Mouse (Mus musculus): ENCODE results near the gene 1700010I14Rik. TPM values are rescaled to one million over a fixed set of nuclear protein-coding genes. Genes with fewer than 3 reads are reported as not detected.

1700010I14Rik gene
- polyA plus RNA-seq, 1 experiment from 2014 or later: 2.7 TPM

GRCm38 (mm10) chr17:8976745-8977144, 11.4 kb upstream of the 1700010I14Rik start:
- 90% methylated on average over 6 of the region's 6 CpGs for WGBS
- H3K9ac ChIP-seq (replicated peaks): no peak overlapping the region
- H3K27me3 ChIP-seq: no peaks in the 10 kb centered on the region
- H3K4me3 ChIP-seq (replicated peaks): no peak overlapping the region
- H3K9me3 ChIP-seq: no peaks in the 10 kb centered on the region
- H3K27ac ChIP-seq: no peak overlapping the region
- H3K4me1 ChIP-seq (replicated peaks): peaks cover 21% of the 10 kb centered on the region
- H3K36me3 ChIP-seq: peaks cover 50% of the 10 kb centered on the region
- no peak for ATAC-seq
- H3K4me2 ChIP-seq (replicated peaks): no peak overlapping the region

DNA sequence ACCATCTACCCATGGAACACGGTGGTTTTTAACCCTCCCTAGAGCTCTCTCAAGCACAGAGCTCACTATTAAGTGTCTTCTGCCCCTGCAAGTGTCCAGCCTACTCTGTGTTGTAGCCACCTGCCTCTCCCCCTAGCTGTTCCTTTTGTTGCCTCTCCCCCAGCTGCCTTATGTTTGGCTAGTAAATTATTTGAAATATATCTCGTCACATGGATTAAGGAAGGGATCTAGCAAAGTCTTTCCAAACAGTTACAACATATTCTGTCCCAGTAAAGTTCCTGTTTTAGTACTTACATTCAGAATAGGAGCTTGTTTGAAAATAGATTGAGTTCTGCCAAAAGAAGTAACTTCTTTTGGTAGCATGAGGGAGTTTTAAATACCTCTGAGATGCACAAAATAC, 10.9 kb upstream of the 1700010I14Rik start:
- Histone ChIP-seq H3K36me3 (peaks cover 56% of the 10 kb centered on the region), H3K4me3 (replicated peaks) (no peak overlapping the region), H3K9ac (replicated peaks) (no peak overlapping the region), H3K27me3 (no peaks in the 10 kb centered on the region), H3K4me1 (replicated peaks) (peaks cover 16% of the 10 kb centered on the region), H3K27ac (no peak overlapping the region), H3K4me2 (replicated peaks) (no peak overlapping the region), H3K9me3 (no peaks in the 10 kb centered on the region)
- WGBS: 87% methylated on average over 2 of the region's 2 CpGs
- no peak for ATAC-seq

DNA sequence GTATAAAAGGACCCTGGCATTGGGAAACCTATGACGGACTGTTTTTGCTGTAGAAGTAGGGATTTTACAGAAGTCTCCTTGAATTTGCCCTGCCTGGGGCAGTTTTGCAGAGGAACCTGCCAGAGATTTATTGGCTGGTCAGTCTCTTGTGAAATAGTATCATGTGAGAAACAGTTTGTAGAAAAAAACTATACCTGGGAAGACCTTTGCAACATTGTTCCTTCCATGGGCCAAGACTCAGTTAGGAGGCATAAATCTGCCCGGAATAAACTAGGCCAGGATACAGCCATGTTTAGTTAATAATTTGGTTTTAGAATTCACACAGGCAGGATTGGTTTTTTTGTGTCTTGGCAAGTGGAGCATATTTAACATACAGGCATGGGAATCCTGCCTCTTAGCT, 4.6 kb upstream of the 1700010I14Rik start:
- Histone ChIP-seq H3K36me3 (peaks cover 42% of the 10 kb centered on the region), H3K4me3 (replicated peaks) (no peak overlapping the region), H3K9me3 (no peaks in the 10 kb centered on the region), H3K4me2 (replicated peaks) (no peak overlapping the region), H3K4me1 (replicated peaks) (peaks cover 7% of the 10 kb centered on the region), H3K9ac (replicated peaks) (no peak overlapping the region), H3K27me3 (no peaks in the 10 kb centered on the region), H3K27ac (no peak overlapping the region)
- no peak for ATAC-seq
- WGBS: 85% methylated on average over 2 of the region's 2 CpGs

GRCm38 (mm10) chr17:8985714-8986113, 2.4 kb upstream of the 1700010I14Rik start:
- Histone ChIP-seq H3K9me3 (no peaks in the 10 kb centered on the region), H3K27me3 (no peaks in the 10 kb centered on the region), H3K36me3 (peaks cover 27% of the 10 kb centered on the region), H3K4me2 (replicated peaks) (no peak overlapping the region), H3K27ac (no peak overlapping the region), H3K4me3 (replicated peaks) (no peak overlapping the region), H3K9ac (replicated peaks) (no peak overlapping the region), H3K4me1 (replicated peaks) (peaks cover 15% of the 10 kb centered on the region)
- 63% methylated on average over 5 of the region's 5 CpGs for WGBS
- ATAC-seq: no peak

GRCm38 (mm10) chr17:8986551-8986950, 1.6 kb upstream of the 1700010I14Rik start:
- Histone ChIP-seq H3K4me2 (replicated peaks) (no peak overlapping the region), H3K27ac (no peak overlapping the region), H3K36me3 (peaks cover 19% of the 10 kb centered on the region), H3K9ac (replicated peaks) (no peak overlapping the region), H3K9me3 (no peaks in the 10 kb centered on the region), H3K27me3 (no peaks in the 10 kb centered on the region), H3K4me1 (replicated peaks) (peaks cover 21% of the 10 kb centered on the region), H3K4me3 (replicated peaks) (no peak overlapping the region)
- 77% methylated on average over 2 of the region's 2 CpGs for WGBS
- no peak for ATAC-seq

GRCm38 (mm10) chr17:8987369-8987768, 764 bp upstream of the 1700010I14Rik start:
- Histone ChIP-seq H3K27ac (no peak overlapping the region), H3K27me3 (no peaks in the 10 kb centered on the region), H3K9me3 (no peaks in the 10 kb centered on the region), H3K4me1 (replicated peaks) (peaks cover 21% of the 10 kb centered on the region), H3K9ac (replicated peaks) (no peak overlapping the region), H3K36me3 (peaks cover 15% of the 10 kb centered on the region), H3K4me2 (replicated peaks) (no peak overlapping the region), H3K4me3 (replicated peaks) (no peak overlapping the region)
- no peak for ATAC-seq
- WGBS: 83% methylated on average over 5 of the region's 5 CpGs

DNA sequence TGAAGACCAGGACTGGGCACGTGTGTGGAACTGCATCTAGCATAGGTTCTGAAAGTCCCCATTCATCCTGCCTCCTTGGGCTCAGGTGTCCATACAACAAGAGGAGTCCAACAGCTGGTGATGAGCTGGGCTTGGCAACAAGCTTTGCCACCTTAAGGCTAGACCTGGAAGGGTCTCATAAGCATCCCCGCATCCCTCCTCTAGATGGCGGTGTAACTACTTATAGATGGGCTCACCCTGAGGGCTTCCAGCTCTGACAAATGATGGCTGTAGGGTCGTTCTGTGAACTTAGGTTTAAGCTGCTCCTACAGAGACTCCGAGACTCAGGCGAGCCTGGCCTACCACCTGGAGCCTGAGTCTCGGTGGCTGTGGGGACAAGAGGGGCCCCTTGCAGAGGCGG, 3.0 kb downstream of the 1700010I14Rik start:
- H3K9ac ChIP-seq (replicated peaks): no peak overlapping the region
- H3K4me3 ChIP-seq (replicated peaks): no peak overlapping the region
- no peaks in the 10 kb centered on the region for H3K27me3 ChIP-seq
- no peak overlapping the region for H3K27ac ChIP-seq
- H3K36me3 ChIP-seq: peaks cover 26% of the 10 kb centered on the region
- H3K4me2 ChIP-seq (replicated peaks): no peak overlapping the region
- 0 out of 2 replicates have a peak, but pooled peaks have one; percentile 14 for ATAC-seq
- H3K9me3 ChIP-seq: no peaks in the 10 kb centered on the region
- 29% methylated on average over 8 of the region's 8 CpGs for WGBS
- H3K4me1 ChIP-seq (replicated peaks): peaks cover 21% of the 10 kb centered on the region

DNA sequence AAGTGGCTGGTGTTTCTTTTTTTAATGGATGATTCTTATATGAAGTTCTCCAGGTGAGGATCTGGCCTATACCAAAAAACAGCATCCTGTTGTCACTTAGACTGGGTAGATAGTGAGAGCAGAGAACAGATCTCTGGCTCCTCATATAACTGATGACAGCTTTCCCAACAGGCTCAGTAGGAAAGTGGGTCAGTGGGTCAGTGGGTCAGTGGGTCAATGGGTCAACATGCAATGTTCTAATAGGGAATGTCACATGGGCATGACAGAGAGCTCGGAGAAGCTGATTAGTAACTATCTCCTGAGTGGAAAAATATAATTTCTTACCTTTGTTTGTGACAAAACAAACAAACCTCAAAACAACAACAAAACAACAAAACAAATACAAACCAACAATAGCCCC, 7.2 kb downstream of the 1700010I14Rik start:
- H3K36me3 ChIP-seq: peaks cover 31% of the 10 kb centered on the region
- no peak overlapping the region for H3K27ac ChIP-seq
- WGBS: 83% methylated on average over 1 of the region's 1 CpGs
- no peak for ATAC-seq
- peaks cover 6% of the 10 kb centered on the region for H3K4me1 ChIP-seq (replicated peaks)
- H3K9ac ChIP-seq (replicated peaks): no peak overlapping the region
- 0 out of 2 replicates have a peak, but pooled peaks cover 5% of the 10 kb centered on the region for H3K9me3 ChIP-seq
- H3K4me2 ChIP-seq (replicated peaks): no peak overlapping the region
- H3K27me3 ChIP-seq: no peaks in the 10 kb centered on the region
- no peak overlapping the region for H3K4me3 ChIP-seq (replicated peaks)

DNA sequence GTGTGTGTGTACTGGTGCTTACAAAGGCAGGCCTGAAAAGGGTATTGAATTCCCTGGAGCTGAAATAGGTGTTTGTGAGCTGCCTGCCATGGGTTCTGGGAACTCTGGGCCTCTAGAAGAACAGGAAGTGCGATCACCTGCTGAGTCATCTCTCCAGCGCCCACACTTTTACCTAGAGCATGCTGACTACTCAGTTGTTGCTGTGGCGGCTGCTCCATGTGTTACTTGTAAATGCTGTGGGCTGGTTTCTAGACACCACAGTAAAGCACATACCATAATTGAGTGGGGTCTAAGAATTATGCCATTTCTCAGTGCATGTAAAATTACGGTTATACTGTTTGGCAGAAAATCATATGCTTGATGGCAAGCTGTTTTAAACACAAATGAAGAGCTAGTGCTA, 14.3 kb downstream of the 1700010I14Rik start:
- Histone ChIP-seq H3K4me3 (replicated peaks) (no peak overlapping the region), H3K4me1 (replicated peaks) (no peaks in the 10 kb centered on the region), H3K27ac (no peak overlapping the region), H3K9ac (replicated peaks) (no peak overlapping the region), H3K9me3 (0 out of 2 replicates have a peak, but pooled peaks cover 6% of the 10 kb centered on the region), H3K36me3 (peaks cover 7% of the 10 kb centered on the region), H3K27me3 (no peaks in the 10 kb centered on the region), H3K4me2 (replicated peaks) (no peak overlapping the region)
- WGBS: 82% methylated on average over 4 of the region's 4 CpGs
- ATAC-seq: no peak

DNA sequence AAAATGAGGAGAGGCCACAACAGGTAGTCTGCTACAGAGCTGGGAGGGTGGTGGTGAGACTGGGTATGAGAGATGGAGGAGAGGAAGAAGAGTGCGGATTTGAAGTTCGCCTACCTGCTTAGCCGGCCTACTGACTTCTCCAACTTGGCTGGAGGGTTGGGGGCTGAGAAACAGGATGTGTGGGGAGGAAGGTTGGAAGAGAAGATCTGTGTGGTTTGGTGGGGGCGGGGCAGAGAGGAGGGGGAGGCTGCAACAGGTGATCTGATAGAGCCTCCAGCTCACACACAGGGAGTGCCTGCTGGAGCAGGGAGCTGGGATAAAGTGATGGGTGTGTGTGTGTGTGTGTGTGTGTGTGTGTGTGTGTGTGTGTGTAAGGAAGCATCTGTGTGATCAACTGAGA, 16.4 kb downstream of the 1700010I14Rik start:
- ATAC-seq: no peak
- H3K9me3 ChIP-seq: 0 out of 2 replicates have a peak, but pooled peaks cover 6% of the 10 kb centered on the region
- peaks cover 7% of the 10 kb centered on the region for H3K36me3 ChIP-seq
- no peaks in the 10 kb centered on the region for H3K4me1 ChIP-seq (replicated peaks)
- no peak overlapping the region for H3K4me2 ChIP-seq (replicated peaks)
- H3K4me3 ChIP-seq (replicated peaks): no peak overlapping the region
- no peak overlapping the region for H3K9ac ChIP-seq (replicated peaks)
- H3K27me3 ChIP-seq: no peaks in the 10 kb centered on the region
- 92% methylated on average over 4 of the region's 4 CpGs for WGBS
- no peak overlapping the region for H3K27ac ChIP-seq

GRCm38 (mm10) chr17:9023198-9023942, 35.2 kb downstream of the 1700010I14Rik start:
- no peaks in the 10 kb centered on the region for H3K27me3 ChIP-seq
- 25% methylated on average over 14 of the region's 14 CpGs for WGBS
- peak overlapping the region; percentile 66 for H3K27ac ChIP-seq
- H3K9ac ChIP-seq (replicated peaks): no peak overlapping the region
- no peaks in the 10 kb centered on the region for H3K36me3 ChIP-seq
- no peak overlapping the region; the same call in 1 of the 2 replicates for H3K4me3 ChIP-seq (replicated peaks)
- H3K9me3 ChIP-seq: no peaks in the 10 kb centered on the region
- H3K4me2 ChIP-seq (replicated peaks): peak overlapping the region; percentile 36
- peak; percentile 79 for ATAC-seq
- H3K4me1 ChIP-seq (replicated peaks): peaks cover 22% of the 10 kb centered on the region

- H3K4me1 ChIP-seq (replicated peaks): peaks cover 22% of the 10 kb centered on the region
- ATAC-seq: no peak
- no peak overlapping the region for H3K9ac ChIP-seq (replicated peaks)
- H3K9me3 ChIP-seq: no peaks in the 10 kb centered on the region
- 0 out of 2 replicates have a peak, but pooled peaks cover 3% of the 10 kb centered on the region for H3K27me3 ChIP-seq
- no peak overlapping the region for H3K4me3 ChIP-seq (replicated peaks)
- H3K36me3 ChIP-seq: no peaks in the 10 kb centered on the region
- H3K27ac ChIP-seq: no peak overlapping the region
- 65% methylated on average over 5 of the region's 5 CpGs for WGBS
- no peak overlapping the region for H3K4me2 ChIP-seq (replicated peaks)
Observed at GRCm38 (mm10) chr17:9030181-9030580, 42.0 kb downstream of the 1700010I14Rik start.

Data from midbrain, embryonic 13.5 days (tissue).